Mouse (Mus musculus) spleen, adult 2 months (tissue): ENCODE data around the gene Ammecr1. TPM values are rescaled to one million over a fixed set of nuclear protein-coding genes. Genes with fewer than 3 reads are reported as not detected.

Experiments
- DNase-seq, 2 experiments: peaks; one replicate each; pipeline versions ENCODE4 v3.0.0 to v3.0.0-alpha.2; 2012 to 2021; ENCODE audit warnings: low spot score in 2 of 2, low read depth in 1 of 2
- H3K27ac ChIP-seq: fragments of 200-500 bp; 2 replicates; pipeline ENCODE4 v1.5.1; 2012; ENCODE audit warnings: low read length, inconsistent platforms; ENCODE audit not compliant: insufficient read depth
- H3K27me3 ChIP-seq: fragments of 200-500 bp; 2 replicates; pipeline ENCODE4 v1.6.1; 2012; ENCODE audit warnings: mild to moderate bottlenecking, moderate library complexity, low read length, inconsistent platforms; ENCODE audit not compliant: control insufficient read depth, insufficient read depth
- H3K36me3 ChIP-seq: fragments of 200-500 bp; 2 replicates; pipeline ENCODE4 v1.6.1; 2012; ENCODE audit warnings: mild to moderate bottlenecking, low read length, inconsistent platforms; ENCODE audit not compliant: control insufficient read depth, insufficient read depth
- H3K4me1 ChIP-seq: fragments of 200-500 bp; 2 replicates; pipeline ENCODE4 v1.6.1; 2011; ENCODE audit warnings: inconsistent platforms; ENCODE audit not compliant: control insufficient read depth, insufficient read depth, insufficient read length
- H3K4me3 ChIP-seq: fragments of 200-500 bp; 2 replicates; pipeline ENCODE4 v1.5.1; 2011; ENCODE audit warnings: mild to moderate bottlenecking, inconsistent platforms; ENCODE audit not compliant: insufficient read depth, insufficient read length; ENCODE audit errors: extremely low read depth
- CTCF ChIP-seq: fragments of 200-500 bp; IDR thresholded peaks from 2 replicates; pipeline ENCODE4 v1.5.1; 2011; ENCODE audit warnings: mild to moderate bottlenecking, inconsistent platforms; ENCODE audit not compliant: insufficient read depth, insufficient read length, insufficient replicate concordance; ENCODE audit errors: extremely low read depth
- POLR2A ChIP-seq: fragments of 200-500 bp; IDR thresholded peaks from 2 replicates; pipeline ENCODE4 v1.6.1; 2011; ENCODE audit warnings: low read depth, low read length, inconsistent platforms
- WGBS: fragments of 180-500 bp; shearing (Covaris S2); methylation state at CpG from one replicate; pipeline ENCODE4 v1.1.7; 2018; 5-methylcytosine and 5-hydroxymethylcytosine counted together
- polyA plus RNA-seq: library from polyadenylated mRNA; depleted of rRNA; stranded (reverse); fragments of >200 nt; gene quantifications from 2 replicates; pipeline ENCODE4 v1.2.3, GENCODE M21; 2012

Gene Ammecr1
- polyA plus RNA-seq, 1 experiment: 1.6 TPM

GRCm38 (mm10) chrX:142885962-142886361 lies 80.6 kb downstream of the Ammecr1 start:
- H3K4me3 ChIP-seq: no peak overlapping the region
- no peaks in the 10 kb centered on the region for H3K4me1 ChIP-seq
- no peak overlapping the region for H3K27ac ChIP-seq
- no peaks in the 10 kb centered on the region for H3K27me3 ChIP-seq
- TF ChIP-seq CTCF (no peak), POLR2A (no peak)
- no peak for DNase-seq
- H3K36me3 ChIP-seq: no peaks in the 10 kb centered on the region
- WGBS: 85% methylated on average over 7 of the region's 7 CpGs

- DNase-seq: no peak
- TF ChIP-seq CTCF (no peak), POLR2A (no peak)
- Histone ChIP-seq H3K27me3 (no peaks in the 10 kb centered on the region), H3K4me1 (no peaks in the 10 kb centered on the region), H3K27ac (no peak overlapping the region), H3K4me3 (no peak overlapping the region), H3K36me3 (no peaks in the 10 kb centered on the region)
- WGBS: 76% methylated on average over 4 of the region's 4 CpGs
Measured at GRCm38 (mm10) chrX:142883593-142883992, 82.9 kb downstream of the Ammecr1 start.

- H3K4me1 ChIP-seq: no peaks in the 10 kb centered on the region
- WGBS: 65% methylated on average over 5 of the region's 5 CpGs
- no peak overlapping the region for H3K4me3 ChIP-seq
- no peak overlapping the region for H3K27ac ChIP-seq
- no peaks in the 10 kb centered on the region for H3K27me3 ChIP-seq
- TF ChIP-seq POLR2A (no peak), CTCF (no peak)
- no peaks in the 10 kb centered on the region for H3K36me3 ChIP-seq
- DNase-seq: no peak
Measured at GRCm38 (mm10) chrX:142882255-142882654, 84.3 kb downstream of the Ammecr1 start.

GRCm38 (mm10) chrX:142869844-142870243 lies 96.7 kb downstream of the Ammecr1 start:
- Histone ChIP-seq H3K4me3 (no peak overlapping the region), H3K36me3 (no peaks in the 10 kb centered on the region), H3K27ac (no peak overlapping the region), H3K27me3 (no peaks in the 10 kb centered on the region), H3K4me1 (no peaks in the 10 kb centered on the region)
- WGBS: 89% methylated on average over 2 of the region's 2 CpGs
- DNase-seq: no peak
- no peak for TF ChIP-seq POLR2A
- no peak for TF ChIP-seq CTCF

GRCm38 (mm10) chrX:142848032-142848431 lies 118.5 kb downstream of the Ammecr1 start:
- Histone ChIP-seq H3K36me3 (no peaks in the 10 kb centered on the region), H3K27me3 (no peaks in the 10 kb centered on the region), H3K4me1 (no peaks in the 10 kb centered on the region), H3K27ac (no peak overlapping the region), H3K4me3 (no peak overlapping the region)
- DNase-seq: no peak
- WGBS: 83% methylated on average over 9 of the region's 9 CpGs
- TF ChIP-seq CTCF: no peak

- no peak for TF ChIP-seq CTCF
- no peak for TF ChIP-seq POLR2A
- DNase-seq: no peak
- Histone ChIP-seq H3K4me1 (no peaks in the 10 kb centered on the region), H3K36me3 (no peaks in the 10 kb centered on the region), H3K27ac (no peak overlapping the region), H3K27me3 (no peaks in the 10 kb centered on the region), H3K4me3 (no peak overlapping the region)
- 90% methylated on average over 6 of the region's 6 CpGs for WGBS
Measured at GRCm38 (mm10) chrX:142846266-142846665, 120.3 kb downstream of the Ammecr1 start.

GRCm38 (mm10) chrX:142841916-142842315 lies 124.6 kb downstream of the Ammecr1 start:
- Histone ChIP-seq H3K27me3 (no peaks in the 10 kb centered on the region), H3K4me3 (no peak overlapping the region), H3K27ac (no peak overlapping the region), H3K36me3 (no peaks in the 10 kb centered on the region), H3K4me1 (no peaks in the 10 kb centered on the region)
- 85% methylated on average over 4 of the region's 4 CpGs for WGBS
- no peak for DNase-seq
- TF ChIP-seq CTCF (no peak), POLR2A (no peak)
